Mouse (Mus musculus): ENCODE measurements around the gene Slc26a11. TPM values are rescaled to one million over a fixed set of nuclear protein-coding genes. Genes with fewer than 3 reads are reported as not detected.

Slc26a11 gene
- polyA plus RNA-seq, 1 experiment = 9.2 TPM

DNA sequence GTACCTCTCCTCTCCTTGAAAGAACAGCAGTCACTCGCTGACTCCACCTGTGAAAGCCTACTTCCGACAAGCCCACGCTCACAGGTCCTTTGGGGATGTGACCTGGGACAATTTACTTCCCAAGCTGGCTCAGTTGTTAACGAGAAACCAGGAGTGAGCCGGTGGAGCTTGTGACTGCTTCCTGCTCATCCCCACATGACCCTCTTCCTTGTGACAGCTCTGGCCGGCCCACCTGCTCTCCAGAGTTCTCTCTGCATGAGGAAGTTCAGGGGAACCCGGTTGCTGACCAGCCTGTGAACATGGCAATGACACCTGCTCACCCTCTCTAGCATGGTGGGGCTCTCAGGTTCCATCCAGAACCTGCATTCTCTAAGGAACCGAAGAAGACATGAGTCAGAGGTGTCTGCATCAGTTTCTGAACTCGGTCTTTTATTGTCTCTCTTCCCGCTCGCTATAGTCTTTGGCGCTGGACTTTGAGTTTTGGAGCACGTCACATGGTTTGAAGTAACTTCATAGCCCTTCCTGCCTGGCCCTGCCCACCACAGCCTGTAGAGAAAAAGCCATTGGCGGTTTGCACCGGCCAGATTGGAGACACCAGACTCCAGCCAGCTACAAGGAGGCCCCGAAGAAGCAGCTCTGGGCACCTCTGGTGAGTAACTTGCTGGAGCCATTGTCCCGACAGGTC is 41.0 kb upstream of the Slc26a11 start:
- Histone ChIP-seq H3K9ac (ENCODE audit: low read depth, poor library complexity, severe bottlenecking) (no peak overlapping the region), H3K27ac (ENCODE audit: insufficient read depth, low read length) (no peak overlapping the region), H3K4me1 (ENCODE audit: control insufficient read depth, insufficient read depth, low read length) (no peaks in the 10 kb centered on the region)

DNA sequence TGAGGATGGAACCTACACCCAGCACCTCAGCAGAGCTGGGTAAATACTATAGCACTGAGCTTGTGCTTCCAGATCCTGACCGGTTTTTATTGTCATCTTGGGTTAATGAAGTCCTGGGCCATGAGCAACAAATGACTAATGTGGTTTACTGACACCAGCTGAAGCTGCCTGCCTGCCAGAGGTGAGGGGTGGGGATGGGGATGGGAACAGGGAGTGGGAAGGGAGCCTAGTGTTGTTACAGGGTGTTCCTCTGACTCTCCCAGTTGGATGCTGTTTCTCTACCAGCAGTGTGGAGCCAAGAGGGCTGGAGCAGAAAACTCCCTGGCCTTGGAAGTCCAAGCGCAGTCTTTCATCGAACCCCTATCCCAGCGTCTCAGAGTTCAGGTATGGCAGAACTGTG is 38.6 kb upstream of the Slc26a11 start:
- H3K27ac ChIP-seq (ENCODE audit: insufficient read depth, low read length) = no peak overlapping the region
- no peaks in the 10 kb centered on the region for H3K27me3 ChIP-seq (ENCODE audit: control insufficient read depth, insufficient read depth, low read length, poor library complexity, severe bottlenecking)
- H3K9ac ChIP-seq (ENCODE audit: low read depth, poor library complexity, severe bottlenecking) = no peak overlapping the region
- H3K9me3 ChIP-seq (replicated peaks; ENCODE audit: control insufficient read depth, insufficient read depth, low read length, poor library complexity, severe bottlenecking) = no peaks in the 10 kb centered on the region
- no peaks in the 10 kb centered on the region for H3K4me1 ChIP-seq (ENCODE audit: control insufficient read depth, insufficient read depth, low read length)
- no peaks in the 10 kb centered on the region for H3K36me3 ChIP-seq (ENCODE audit: control insufficient read depth, insufficient read depth, low read length, poor library complexity, severe bottlenecking)
- no peak for TF ChIP-seq EP300 (IDR thresholded peaks at IDR 0.05; ENCODE audit: insufficient read depth, low read depth, low read length)
- no peak for TF ChIP-seq POLR2A (IDR thresholded peaks at IDR 0.05; ENCODE audit: insufficient read depth, low read length)
- TF ChIP-seq CTCF (IDR thresholded peaks at IDR 0.05; ENCODE audit: low read depth, low read length) = no peak
- no peak overlapping the region for H3K4me3 ChIP-seq (ENCODE audit: low read depth, low read length)

More for the DNA sequence above, 41.0 kb upstream of the Slc26a11 start:
- no peak for TF ChIP-seq POLR2A (IDR thresholded peaks at IDR 0.05; ENCODE audit: insufficient read depth, low read length)
- no peak for TF ChIP-seq CTCF (IDR thresholded peaks at IDR 0.05; ENCODE audit: low read depth, low read length)
- TF ChIP-seq EP300 (IDR thresholded peaks at IDR 0.05; ENCODE audit: insufficient read depth, low read depth, low read length) = no peak
- Histone ChIP-seq H3K4me3 (ENCODE audit: low read depth, low read length) (no peak overlapping the region), H3K36me3 (ENCODE audit: control insufficient read depth, insufficient read depth, low read length, poor library complexity, severe bottlenecking) (no peaks in the 10 kb centered on the region), H3K27me3 (ENCODE audit: control insufficient read depth, insufficient read depth, low read length, poor library complexity, severe bottlenecking) (no peaks in the 10 kb centered on the region), H3K9me3 (replicated peaks; ENCODE audit: control insufficient read depth, insufficient read depth, low read length, poor library complexity, severe bottlenecking) (no peaks in the 10 kb centered on the region)

- H3K27ac ChIP-seq (ENCODE audit: insufficient read depth, low read length) = no peak overlapping the region
- H3K4me3 ChIP-seq (ENCODE audit: low read depth, low read length) = no peak overlapping the region
- H3K9ac ChIP-seq (ENCODE audit: low read depth, poor library complexity, severe bottlenecking) = no peak overlapping the region
- TF ChIP-seq POLR2A (IDR thresholded peaks at IDR 0.05; ENCODE audit: insufficient read depth, low read length) (no peak), CTCF (IDR thresholded peaks at IDR 0.05; ENCODE audit: low read depth, low read length) (no peak), EP300 (IDR thresholded peaks at IDR 0.05; ENCODE audit: insufficient read depth, low read depth, low read length) (no peak)
- no peaks in the 10 kb centered on the region for H3K27me3 ChIP-seq (ENCODE audit: control insufficient read depth, insufficient read depth, low read length, poor library complexity, severe bottlenecking)
- no peaks in the 10 kb centered on the region for H3K4me1 ChIP-seq (ENCODE audit: control insufficient read depth, insufficient read depth, low read length)
- peaks cover 3% of the 10 kb centered on the region; the same call in 1 of the 2 replicates for H3K9me3 ChIP-seq (replicated peaks; ENCODE audit: control insufficient read depth, insufficient read depth, low read length, poor library complexity, severe bottlenecking)
- no peaks in the 10 kb centered on the region for H3K36me3 ChIP-seq (ENCODE audit: control insufficient read depth, insufficient read depth, low read length, poor library complexity, severe bottlenecking)
Observed at GRCm38 (mm10) chr11:119322521-119322920, 32.8 kb upstream of the Slc26a11 start.

DNA sequence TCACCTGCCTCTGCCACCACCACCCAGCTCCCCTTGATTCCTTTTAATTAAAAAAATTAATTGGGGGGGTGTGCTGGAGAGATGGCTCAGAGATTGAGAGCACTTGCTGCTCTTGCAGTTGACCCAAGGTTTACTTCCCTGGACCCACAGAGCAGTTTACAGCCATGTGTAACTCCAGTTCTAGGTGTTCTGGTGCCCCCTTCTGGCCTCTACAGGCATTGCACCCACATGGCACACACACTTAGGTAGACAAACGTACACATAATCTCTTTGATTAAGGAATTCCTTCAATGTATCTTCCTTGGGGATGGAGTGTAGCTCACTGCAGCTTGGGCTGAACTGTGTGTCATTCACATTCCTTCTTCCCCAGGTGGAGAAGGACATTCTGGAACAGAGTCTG is 30.3 kb upstream of the Slc26a11 start:
- Histone ChIP-seq H3K27me3 (ENCODE audit: control insufficient read depth, insufficient read depth, low read length, poor library complexity, severe bottlenecking) (no peaks in the 10 kb centered on the region), H3K9ac (ENCODE audit: low read depth, poor library complexity, severe bottlenecking) (no peak overlapping the region), H3K27ac (ENCODE audit: insufficient read depth, low read length) (no peak overlapping the region), H3K36me3 (ENCODE audit: control insufficient read depth, insufficient read depth, low read length, poor library complexity, severe bottlenecking) (no peaks in the 10 kb centered on the region), H3K9me3 (replicated peaks; ENCODE audit: control insufficient read depth, insufficient read depth, low read length, poor library complexity, severe bottlenecking) (peaks cover 3% of the 10 kb centered on the region; the same call in 1 of the 2 replicates), H3K4me3 (ENCODE audit: low read depth, low read length) (no peak overlapping the region), H3K4me1 (ENCODE audit: control insufficient read depth, insufficient read depth, low read length) (no peaks in the 10 kb centered on the region)
- TF ChIP-seq CTCF (IDR thresholded peaks at IDR 0.05; ENCODE audit: low read depth, low read length) (peak; percentile 28), EP300 (IDR thresholded peaks at IDR 0.05; ENCODE audit: insufficient read depth, low read depth, low read length) (no peak)

DNA sequence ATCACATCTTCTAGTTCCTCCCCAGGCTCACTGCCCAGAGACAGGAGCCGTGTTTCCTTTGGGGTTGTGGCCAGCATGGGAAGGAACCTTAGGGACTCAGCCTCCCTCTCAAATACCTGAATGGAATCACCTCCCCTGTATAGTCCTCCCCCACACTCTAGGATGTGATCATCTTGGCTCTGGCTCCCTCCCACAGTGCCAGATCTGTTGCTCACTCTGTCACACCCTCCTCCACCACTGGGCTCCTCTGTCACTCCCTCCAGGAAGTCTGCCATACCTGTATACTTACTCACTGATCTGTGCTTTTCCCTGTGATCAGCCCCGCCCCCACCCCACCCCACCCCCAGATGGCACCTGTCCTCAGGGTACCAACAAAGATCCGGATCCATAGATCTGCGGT is 24.8 kb upstream of the Slc26a11 start:
- Histone ChIP-seq H3K4me3 (ENCODE audit: low read depth, low read length) (no peak overlapping the region), H3K36me3 (ENCODE audit: control insufficient read depth, insufficient read depth, low read length, poor library complexity, severe bottlenecking) (no peaks in the 10 kb centered on the region), H3K27ac (ENCODE audit: insufficient read depth, low read length) (no peak overlapping the region), H3K4me1 (ENCODE audit: control insufficient read depth, insufficient read depth, low read length) (no peaks in the 10 kb centered on the region), H3K9ac (ENCODE audit: low read depth, poor library complexity, severe bottlenecking) (no peak overlapping the region), H3K27me3 (ENCODE audit: control insufficient read depth, insufficient read depth, low read length, poor library complexity, severe bottlenecking) (no peaks in the 10 kb centered on the region), H3K9me3 (replicated peaks; ENCODE audit: control insufficient read depth, insufficient read depth, low read length, poor library complexity, severe bottlenecking) (no peaks in the 10 kb centered on the region)
- TF ChIP-seq POLR2A (IDR thresholded peaks at IDR 0.05; ENCODE audit: insufficient read depth, low read length) (no peak), CTCF (IDR thresholded peaks at IDR 0.05; ENCODE audit: low read depth, low read length) (no peak), EP300 (IDR thresholded peaks at IDR 0.05; ENCODE audit: insufficient read depth, low read depth, low read length) (no peak)

DNA sequence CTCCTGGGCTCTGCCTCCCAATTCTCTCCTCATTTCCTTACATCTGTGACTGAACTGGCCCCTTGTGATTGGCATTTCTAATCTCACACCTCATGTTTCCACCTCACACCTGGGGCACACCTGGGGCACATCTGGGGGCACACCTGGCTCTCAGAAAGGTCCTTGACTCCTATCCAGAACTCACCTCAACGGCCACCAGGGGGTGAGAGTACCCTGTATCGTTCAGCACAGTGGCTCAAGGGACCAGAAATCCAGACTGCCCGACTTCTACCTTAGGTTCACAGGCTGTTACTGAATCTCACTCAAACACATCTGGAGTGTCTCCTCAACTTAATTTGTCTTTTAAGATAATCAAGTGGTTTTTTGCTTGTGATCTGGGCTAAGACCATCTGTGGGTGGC is 23.4 kb upstream of the Slc26a11 start:
- no peaks in the 10 kb centered on the region for H3K36me3 ChIP-seq (ENCODE audit: control insufficient read depth, insufficient read depth, low read length, poor library complexity, severe bottlenecking)
- H3K9me3 ChIP-seq (replicated peaks; ENCODE audit: control insufficient read depth, insufficient read depth, low read length, poor library complexity, severe bottlenecking) = no peaks in the 10 kb centered on the region
- no peak overlapping the region for H3K9ac ChIP-seq (ENCODE audit: low read depth, poor library complexity, severe bottlenecking)
- no peaks in the 10 kb centered on the region for H3K4me1 ChIP-seq (ENCODE audit: control insufficient read depth, insufficient read depth, low read length)
- no peak overlapping the region for H3K27ac ChIP-seq (ENCODE audit: insufficient read depth, low read length)
- TF ChIP-seq EP300 (IDR thresholded peaks at IDR 0.05; ENCODE audit: insufficient read depth, low read depth, low read length) (no peak), CTCF (IDR thresholded peaks at IDR 0.05; ENCODE audit: low read depth, low read length) (peak; percentile 21)
- no peak overlapping the region for H3K4me3 ChIP-seq (ENCODE audit: low read depth, low read length)
- H3K27me3 ChIP-seq (ENCODE audit: control insufficient read depth, insufficient read depth, low read length, poor library complexity, severe bottlenecking) = no peaks in the 10 kb centered on the region

Measured in ES-Bruce4 (cell line).